Mouse (Mus musculus) liver, adult (tissue): ENCODE results near the gene Pts.

Experiments used
- GATA4 ChIP-seq: IDR thresholded peaks from 2 replicates; pipeline ENCODE4 v1.6.1; 2014; ENCODE audit warnings: mild to moderate bottlenecking, low read length; ENCODE audit not compliant: insufficient replicate concordance

Gene Pts

DNA sequence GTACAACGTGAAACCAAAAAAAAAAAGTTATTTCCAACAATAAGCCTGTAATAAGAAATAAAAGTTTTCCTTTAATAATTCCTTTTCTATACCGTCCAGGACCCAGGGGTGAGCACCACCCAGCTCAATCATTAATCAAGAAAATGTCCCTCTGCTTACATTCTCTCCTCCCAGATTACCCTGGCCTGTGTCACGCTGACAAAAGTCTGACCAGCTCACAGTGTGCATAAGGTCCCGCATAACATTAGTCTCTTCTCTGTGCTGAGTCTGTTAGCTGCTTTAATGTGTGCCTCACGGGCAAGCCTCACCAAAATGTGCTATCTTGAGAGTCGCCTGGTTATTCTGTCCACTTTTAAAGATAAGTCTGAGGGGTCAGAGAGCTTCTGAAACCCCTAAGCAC, 23.1 kb downstream of the Pts start:
- no peak for TF ChIP-seq GATA4

DNA sequence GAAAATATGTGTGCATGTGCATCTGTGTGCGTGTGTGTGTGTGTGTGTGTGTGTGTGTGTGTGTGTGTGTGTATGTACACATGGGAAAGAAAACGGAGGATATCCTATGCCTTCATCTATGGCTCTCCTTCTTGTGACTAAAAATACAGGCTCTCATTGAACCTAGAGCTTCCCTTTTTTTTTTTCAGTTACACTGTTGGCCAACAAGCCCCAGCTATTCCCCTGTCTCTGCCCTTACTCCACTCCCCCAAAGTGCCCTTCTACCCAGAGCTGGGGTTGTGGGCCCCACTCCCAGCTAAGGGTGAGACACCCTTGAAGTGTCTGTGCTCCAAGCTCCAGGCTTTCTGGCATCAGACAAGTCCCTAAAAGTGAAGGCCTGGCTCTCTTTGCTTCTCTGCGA, 25.6 kb downstream of the Pts start:
- no peak for TF ChIP-seq GATA4

DNA sequence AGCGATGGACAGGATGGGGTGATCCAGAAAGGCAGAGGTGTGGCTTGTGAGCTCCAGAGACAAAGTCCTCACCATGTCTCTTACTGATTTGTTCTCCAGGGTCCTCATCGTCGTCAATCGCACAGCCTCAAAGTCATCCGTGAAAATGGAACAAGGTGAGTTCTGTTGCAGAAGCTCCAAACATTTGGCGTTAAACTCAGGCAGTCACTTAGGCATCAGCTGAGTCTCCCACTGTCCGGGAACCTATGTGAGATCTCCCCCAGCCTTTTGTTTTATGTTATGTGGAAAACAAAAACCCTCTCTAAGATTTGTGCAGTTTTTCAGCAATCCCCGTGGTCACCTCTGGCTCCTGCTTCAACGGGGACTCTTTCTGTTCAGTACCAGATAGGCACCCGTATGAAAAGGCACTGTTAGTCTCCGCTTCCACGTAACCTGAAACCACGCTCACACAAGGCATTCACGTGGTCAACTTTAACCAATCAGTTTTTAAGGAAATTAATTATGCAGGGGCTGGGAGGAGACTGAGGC, 27.5 kb downstream of the Pts start:
- TF ChIP-seq GATA4: no peak

DNA sequence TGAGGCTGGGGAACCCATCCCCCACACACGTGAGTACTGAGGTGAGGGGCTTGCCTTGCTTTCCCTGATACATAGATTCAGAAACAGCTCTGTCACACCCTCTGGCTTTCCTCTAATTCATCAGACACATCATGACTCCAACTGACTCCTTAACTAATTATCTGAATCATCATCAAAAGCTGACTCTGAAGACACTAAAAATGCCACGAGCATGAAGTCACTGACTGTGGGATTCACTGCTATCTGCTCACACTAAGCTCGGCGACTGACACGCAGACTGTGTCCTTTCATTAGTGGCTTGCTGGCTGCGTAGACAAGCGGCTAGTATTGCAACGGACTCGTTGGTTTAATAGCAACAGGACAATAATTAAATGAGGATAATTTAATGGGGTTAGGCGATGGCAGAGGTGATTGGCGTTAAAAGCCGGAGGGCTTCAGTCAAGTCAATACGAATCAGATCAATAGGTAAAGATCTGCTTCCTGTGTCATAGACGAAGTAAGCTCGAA, 28.0 kb downstream of the Pts start:
- no peak for TF ChIP-seq GATA4

DNA sequence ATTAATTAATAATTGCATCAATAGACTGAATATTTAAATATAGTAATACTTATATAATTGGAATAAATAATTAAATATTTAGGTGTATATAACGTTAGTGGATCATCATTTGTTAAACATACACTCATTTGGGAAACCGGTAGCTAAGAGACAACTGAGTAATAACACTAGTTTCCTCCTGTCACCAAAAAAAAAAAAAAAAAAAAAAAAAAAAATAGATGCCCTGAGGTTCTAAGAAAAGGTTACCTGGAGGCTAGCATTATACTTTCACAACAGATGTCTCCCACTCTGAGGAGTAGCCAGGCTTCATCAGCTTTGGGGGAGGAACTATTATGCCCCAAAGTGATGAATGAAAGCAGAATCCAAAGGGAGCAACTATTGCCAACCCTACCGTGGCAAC, 28.7 kb downstream of the Pts start:
- no peak for TF ChIP-seq GATA4

DNA sequence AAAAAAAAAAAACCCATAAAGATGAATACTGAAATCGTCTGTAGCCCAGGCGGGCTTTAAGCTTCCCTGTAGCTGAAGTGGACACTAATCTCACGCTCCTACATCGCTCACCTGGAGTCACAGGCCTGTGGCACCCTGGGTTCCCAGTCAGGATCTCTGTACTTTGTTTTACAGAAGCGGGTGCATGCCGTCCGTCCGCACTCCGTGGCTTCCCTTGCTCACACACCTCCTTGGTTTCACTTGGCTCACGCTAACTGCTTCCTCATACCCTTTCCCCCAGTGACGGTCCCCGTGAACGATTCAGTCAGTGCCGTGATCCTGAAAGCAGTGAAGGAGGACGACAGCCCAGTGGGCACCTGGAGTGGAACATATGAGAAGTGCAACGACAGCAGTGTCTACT, 29.7 kb downstream of the Pts start:
- TF ChIP-seq GATA4: no peak

DNA sequence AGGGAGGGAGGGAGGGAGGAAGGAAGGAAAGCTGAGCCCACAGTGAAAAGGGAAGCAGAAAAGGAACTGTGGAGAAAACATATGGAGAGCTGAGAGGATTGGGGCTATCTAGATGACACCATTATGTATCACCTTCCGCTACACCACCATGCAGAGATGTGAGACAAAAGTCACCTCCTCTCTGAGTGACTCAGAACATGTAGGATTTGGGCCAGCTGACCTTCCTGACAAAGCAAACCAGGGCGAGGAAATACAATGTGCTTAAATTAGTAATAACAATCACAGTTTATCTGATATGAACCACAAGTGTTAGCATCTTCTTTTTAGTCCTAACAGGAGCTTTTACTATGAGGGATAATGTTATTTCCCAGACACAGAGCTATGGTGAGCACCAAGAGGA, 31.0 kb downstream of the Pts start:
- TF ChIP-seq GATA4: 0 out of 2 replicates have a peak, but pooled peaks have one; percentile 47

DNA sequence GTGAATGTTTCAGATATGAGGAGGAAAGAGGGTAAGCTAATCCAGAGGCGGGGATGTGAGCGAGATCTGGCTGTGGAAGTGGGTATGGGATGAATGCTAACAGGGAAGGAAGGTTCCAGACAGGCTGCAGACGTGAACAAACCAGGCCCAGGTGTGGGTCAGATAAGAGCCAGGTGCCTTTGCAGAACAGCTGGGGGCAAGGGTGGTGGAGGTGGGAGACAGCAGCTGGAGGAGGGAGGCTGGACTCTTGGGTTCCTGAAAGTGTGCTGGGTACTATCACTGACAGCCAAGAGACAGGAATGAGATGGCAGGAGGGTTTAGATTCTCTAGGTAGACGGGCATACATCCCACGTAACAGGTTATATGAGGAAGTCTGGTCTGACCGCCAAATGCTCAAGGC, 31.4 kb downstream of the Pts start:
- no peak for TF ChIP-seq GATA4

DNA sequence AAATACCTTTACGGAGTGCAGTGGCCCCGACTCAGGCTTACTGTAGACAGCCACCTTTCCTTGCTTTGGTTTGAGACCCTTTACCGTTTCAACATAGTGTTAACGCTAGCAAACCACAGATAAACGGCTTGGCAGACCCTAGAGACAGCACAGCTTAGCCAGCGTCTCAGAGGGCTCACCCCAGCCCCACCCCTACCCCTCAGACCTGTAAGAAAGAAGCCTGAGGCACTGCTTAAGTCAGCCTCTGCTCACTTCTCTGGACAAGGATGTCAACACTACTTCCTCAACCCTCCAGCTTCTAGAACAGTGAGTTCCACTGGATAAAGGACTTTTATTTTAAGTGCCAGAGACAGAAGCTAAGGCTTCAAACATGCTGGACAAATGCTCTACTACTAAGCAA, 32.0 kb downstream of the Pts start:
- TF ChIP-seq GATA4: no peak

DNA sequence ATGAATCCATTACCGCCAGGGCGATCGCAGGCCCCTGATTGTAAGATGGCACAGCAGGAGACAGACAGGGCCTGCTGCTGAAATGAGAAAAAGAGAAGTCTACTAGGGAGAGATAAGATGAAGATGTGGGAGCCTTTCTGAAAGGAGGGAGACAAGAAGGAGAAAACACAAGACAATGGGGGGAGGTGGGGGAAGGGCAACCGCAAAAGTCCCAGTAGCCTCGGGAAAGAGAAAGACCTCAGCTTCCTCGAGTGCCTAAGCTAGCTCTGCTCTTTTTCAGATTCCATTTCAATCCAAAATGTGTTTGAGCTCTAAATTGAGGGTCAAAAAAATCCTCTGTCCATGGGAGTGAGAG, 32.4 kb downstream of the Pts start:
- TF ChIP-seq GATA4: no peak

DNA sequence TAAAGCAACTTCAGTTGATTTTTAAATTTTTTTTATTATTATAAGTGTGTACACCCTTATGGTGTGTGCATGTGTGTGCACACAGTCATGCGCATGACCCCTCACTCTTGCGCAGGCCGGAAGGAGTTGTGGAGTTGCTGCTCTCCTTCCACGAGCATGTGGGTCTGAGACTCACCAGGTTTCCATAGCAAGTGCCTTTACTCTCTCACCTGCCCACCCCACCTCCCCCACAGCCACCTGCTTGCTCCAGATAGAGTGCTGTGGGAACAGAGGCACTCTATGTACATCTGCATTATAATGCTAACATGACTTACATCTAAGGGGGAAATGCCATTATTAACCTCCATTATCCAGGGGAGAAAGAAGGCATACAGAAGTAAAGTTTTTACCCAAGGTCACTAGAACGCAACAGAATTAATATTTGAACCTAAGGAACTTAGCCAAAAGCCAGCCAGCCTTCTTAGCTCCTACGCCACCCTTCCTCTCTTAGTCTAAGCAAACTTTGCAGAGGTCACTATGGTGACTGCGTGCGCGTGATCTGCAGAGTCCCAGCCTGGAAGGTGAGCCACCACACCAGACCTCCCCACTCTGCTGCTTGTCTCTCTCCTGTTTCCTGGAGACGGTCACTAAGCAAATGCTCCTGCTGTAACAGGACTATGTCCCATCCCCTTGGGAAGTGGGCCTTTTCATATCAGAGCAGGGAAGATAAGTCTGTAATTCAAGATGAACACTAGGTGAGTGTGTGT, 32.9 kb downstream of the Pts start:
- TF ChIP-seq GATA4: no peak

DNA sequence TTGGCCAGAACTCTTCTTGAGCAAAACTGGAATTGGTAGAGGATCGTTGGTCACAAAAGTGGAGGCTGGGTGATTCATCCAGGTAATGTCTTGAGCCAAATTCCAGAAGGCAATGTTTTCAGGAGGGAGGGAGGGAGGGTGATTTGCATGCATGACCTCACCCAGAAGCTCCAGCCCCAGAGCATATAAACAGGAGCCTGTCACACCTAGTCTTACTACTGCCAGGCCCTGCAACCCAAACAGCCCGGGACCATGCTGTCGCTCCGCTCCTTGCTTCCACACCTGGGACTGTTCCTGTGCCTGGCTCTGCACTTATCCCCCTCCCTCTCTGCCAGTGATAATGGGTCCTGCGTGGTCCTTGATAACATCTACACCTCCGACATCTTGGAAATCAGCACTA, 34.2 kb downstream of the Pts start, which contains the start of gene Plet1:
Gene Plet1 (plus strand): TSS at position 215 of the 400 bp plus-strand sequence.
- TF ChIP-seq GATA4: no peak

DNA sequence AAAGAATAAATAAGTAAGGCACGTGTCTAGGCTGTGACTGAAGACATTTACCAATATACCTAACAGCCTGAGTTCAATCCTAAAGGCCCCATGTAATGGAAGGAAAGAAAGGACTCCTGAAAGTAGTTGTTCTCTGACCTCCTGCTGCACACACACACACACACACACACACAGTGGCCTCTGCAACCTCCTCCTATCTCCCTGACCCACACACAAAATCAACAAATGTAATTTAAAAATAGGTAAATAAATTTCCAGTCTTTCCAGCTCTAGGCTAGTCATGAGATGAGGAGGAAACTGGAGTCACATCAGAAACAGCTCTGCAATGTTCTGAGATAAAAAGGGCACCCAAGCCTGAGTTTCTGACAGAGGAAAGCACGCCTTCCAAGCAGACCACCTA, 34.7 kb downstream of the Pts start:
- no peak for TF ChIP-seq GATA4

DNA sequence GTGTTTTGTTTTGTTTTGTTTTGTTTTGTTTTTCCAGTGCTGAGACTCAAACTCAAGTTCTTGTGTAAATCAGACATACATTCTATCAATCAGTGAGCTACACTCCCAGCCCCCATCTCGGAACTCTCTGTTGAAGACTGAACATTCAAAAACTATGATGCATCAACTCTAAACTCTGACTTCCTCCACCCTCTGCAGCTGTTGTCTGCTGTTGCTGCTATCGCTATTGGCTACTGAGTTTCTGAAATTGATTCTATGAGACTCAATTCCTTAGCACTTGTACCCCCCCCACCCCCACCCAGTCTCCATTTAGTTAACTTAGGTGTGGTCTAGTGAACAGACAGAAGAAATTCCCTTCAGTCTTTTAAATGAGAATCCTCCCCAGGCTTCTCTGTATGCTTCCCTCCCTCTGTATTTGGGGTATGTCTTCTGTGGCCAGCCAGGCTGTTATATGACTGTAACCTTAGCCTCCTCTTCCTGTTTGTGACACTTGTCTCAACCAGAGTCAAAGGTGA, 36.9 kb downstream of the Pts start:
- no peak for TF ChIP-seq GATA4

DNA sequence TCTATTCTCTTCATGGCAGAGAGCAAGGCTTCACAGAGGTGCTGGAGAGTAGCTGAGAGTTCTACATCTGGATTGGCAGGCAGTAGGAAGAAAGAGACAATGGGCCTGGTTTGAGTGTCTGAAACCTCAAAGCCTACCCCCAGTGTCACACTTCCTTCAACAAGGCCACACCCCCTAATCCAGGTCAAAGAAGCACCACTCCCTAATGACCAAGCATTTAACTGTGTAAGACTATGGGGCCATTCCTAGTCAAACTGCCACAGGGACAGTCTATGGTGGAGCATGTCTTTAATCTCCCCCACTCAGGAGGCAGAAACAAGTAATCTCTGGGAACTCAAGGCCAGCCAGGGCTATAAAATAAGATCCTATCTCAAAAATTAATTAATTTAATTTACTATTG, 37.7 kb downstream of the Pts start:
- TF ChIP-seq GATA4: no peak

DNA sequence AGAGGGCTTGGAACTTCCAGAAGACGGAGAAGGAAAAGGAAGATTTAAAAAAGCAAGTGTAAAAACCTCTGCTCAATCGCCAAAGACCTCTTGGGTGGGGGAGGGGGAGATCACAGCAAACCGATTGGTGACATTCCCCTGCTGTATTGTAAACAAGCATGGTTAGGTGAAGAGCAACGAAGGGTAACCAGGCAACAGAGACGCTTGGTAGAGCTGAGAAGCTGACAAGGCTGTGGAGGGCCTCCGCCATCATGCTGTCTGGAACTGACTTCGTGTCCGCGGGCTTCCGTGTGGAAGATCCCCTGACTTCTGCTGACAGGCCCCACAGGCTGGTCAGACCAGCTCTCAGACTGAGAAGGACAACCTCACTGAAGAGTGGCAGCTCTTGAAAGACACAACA, 43.0 kb downstream of the Pts start:
- TF ChIP-seq GATA4: no peak

DNA sequence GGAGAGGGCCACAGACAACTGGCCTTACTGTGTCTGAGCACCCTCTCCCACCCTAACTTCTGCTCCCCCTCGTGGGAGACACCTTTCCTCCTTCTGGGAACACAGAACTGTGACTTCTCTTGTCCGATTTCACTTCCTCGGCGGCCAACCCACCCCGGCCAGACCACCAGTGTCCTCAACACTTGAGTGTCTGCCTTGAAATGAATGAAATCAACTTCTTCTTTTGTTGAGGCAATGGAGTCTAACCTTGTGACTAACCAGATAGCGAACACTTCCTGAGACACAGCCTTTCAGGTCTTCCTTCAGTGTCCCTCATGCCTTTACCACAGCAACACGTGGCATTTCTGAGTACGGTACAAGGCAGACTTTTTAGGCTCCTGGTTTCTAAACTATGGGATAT, 45.8 kb downstream of the Pts start:
- no peak for TF ChIP-seq GATA4
